Mouse (Mus musculus) CH12.LX (cell line): ENCODE results near the gene Dnaaf3.

ENCODE experiments used
- CTCF ChIP-seq, 2 experiments: IDR thresholded peaks in 1 of 2; conservative IDR thresholded peaks in 1 of 2; 2 replicates each; pipeline ENCODE4 v1.5.1; 2011 to 2012; ENCODE audit warnings: low read depth in 2 of 2, low read length in 2 of 2, improper control_type of control experiment in 1 of 2, inconsistent platforms in 1 of 2, mild to moderate bottlenecking in 1 of 2, moderate library complexity in 1 of 2
- ETS1 ChIP-seq: conservative IDR thresholded peaks from 2 replicates; pipeline ENCODE4 v1.6.1; 2012; ENCODE audit warnings: low read depth, mild to moderate bottlenecking, inconsistent platforms, low read length, improper control_type of control experiment, moderate library complexity
- POLR2A ChIP-seq: IDR thresholded peaks from 2 replicates; pipeline ENCODE4 v1.6.1; 2011; ENCODE audit warnings: low read depth, mild to moderate bottlenecking, improper control_type of control experiment, low read length

- TF ChIP-seq CTCF (conservative IDR thresholded peaks at IDR 0.05 in 1 of 2, IDR thresholded peaks at IDR 0.05 in 1 of 2; ENCODE audit: low read depth in 2 of 2, low read length in 2 of 2) = no peak
- TF ChIP-seq ETS1 = no peak
- no peak for TF ChIP-seq POLR2A
Observed at GRCm38 (mm10) chr7:4502421-4503090, 29.7 kb downstream of the Dnaaf3 start.
